Mouse (Mus musculus): ENCODE data around the gene Baiap3.

Baiap3 gene

GRCm38 (mm10) chr17:25202401-25202800, 53.8 kb downstream of the Baiap3 start:
- no peak for DNase-seq
